Mouse (Mus musculus) ES-E14 (cell line): ENCODE results near the gene Akap9.

Experiments
- HCFC1 ChIP-seq: IDR thresholded peaks from 2 replicates; pipeline ENCODE4 v1.6.1; 2012; ENCODE audit warnings: low read length, inconsistent platforms, borderline replicate concordance; ENCODE audit not compliant: insufficient read depth
- MAFK ChIP-seq: IDR thresholded peaks from 2 replicates; pipeline ENCODE4 v1.6.1; 2014; ENCODE audit warnings: mild to moderate bottlenecking, low read depth, low read length, inconsistent platforms; ENCODE audit not compliant: insufficient read depth
- ZC3H11A ChIP-seq: IDR thresholded peaks from 2 replicates; pipeline ENCODE4 v1.6.1; 2012; ENCODE audit warnings: low read depth, mild to moderate bottlenecking, inconsistent platforms, low read length, borderline replicate concordance
- ZNF384 ChIP-seq: IDR thresholded peaks from 2 replicates; pipeline ENCODE4 v1.6.1; 2012; ENCODE audit warnings: low read depth, low read length, inconsistent platforms

GRCm38 (mm10) chr5:3930760-3931159 lies 2.9 kb downstream of the Akap9 start:
- TF ChIP-seq HCFC1 = no peak
- no peak for TF ChIP-seq ZC3H11A
- no peak for TF ChIP-seq ZNF384
- no peak for TF ChIP-seq MAFK
